Mouse (Mus musculus): ENCODE results near the gene Crtc1. TPM values are rescaled to one million over a fixed set of nuclear protein-coding genes. Genes with fewer than 3 reads are reported as not detected.

Crtc1 gene
- polyA plus RNA-seq (2014; fragmentation: Illumina TruSeq; extraction: RNeasy Lipid Tissue Mini Kit (QIAGEN cat#74804); ENCODE audit: low read depth, low replicate concordance), result 15.7 TPM

GRCm38 (mm10) chr8:70439055-70439847, at the start of gene Crtc1:
Gene Crtc1 (minus strand): TSS chr8:70439579.

GRCm38 (mm10) chr8:70486941-70487520, 47.7 kb upstream of the Crtc1 start, which contains the start of gene Tmem59l:
Gene Tmem59l (minus strand): TSS chr8:70487358.

GRCm38 (mm10) chr8:70476333-70477268, 37.2 kb upstream of the Crtc1 start, which contains the start of gene Klhl26:
Gene Klhl26 (minus strand): TSS chr8:70476968.

GRCm38 (mm10) chr8:70373397-70374317, 65.7 kb downstream of the Crtc1 start, which contains the start of gene Comp:
Gene Comp (plus strand): TSS chr8:70373558.

GRCm38 (mm10) chr8:70353194-70353817, 86.1 kb downstream of the Crtc1 start, which contains the start of gene Upf1:
Gene Upf1 (minus strand): TSS chr8:70353278.

Other genes starting within 250 kb of the Crtc1 start
- 28.3 TPM for gene Slc25a42, start 227.3 kb downstream of the Crtc1 start, polyA plus RNA-seq (2014; fragmentation: Illumina TruSeq; extraction: RNeasy Lipid Tissue Mini Kit (QIAGEN cat#74804); ENCODE audit: low read depth, low replicate concordance)
- gene Sugp2, start 205.4 kb downstream of the Crtc1 start, polyA plus RNA-seq (2014; fragmentation: Illumina TruSeq; extraction: RNeasy Lipid Tissue Mini Kit (QIAGEN cat#74804); ENCODE audit: low read depth, low replicate concordance), result 30.9 TPM
- 7.3 TPM for gene Armc6, start 205.1 kb downstream of the Crtc1 start, polyA plus RNA-seq (2014; fragmentation: Illumina TruSeq; extraction: RNeasy Lipid Tissue Mini Kit (QIAGEN cat#74804); ENCODE audit: low read depth, low replicate concordance)
- 43.4 TPM for gene Homer3, start 156.8 kb downstream of the Crtc1 start, polyA plus RNA-seq (2014; fragmentation: Illumina TruSeq; extraction: RNeasy Lipid Tissue Mini Kit (QIAGEN cat#74804); ENCODE audit: low read depth, low replicate concordance)
- 40.2 TPM for gene Ddx49, start 137.1 kb downstream of the Crtc1 start, polyA plus RNA-seq (2014; fragmentation: Illumina TruSeq; extraction: RNeasy Lipid Tissue Mini Kit (QIAGEN cat#74804); ENCODE audit: low read depth, low replicate concordance)
- 186 TPM for gene Cope, start 137.1 kb downstream of the Crtc1 start, polyA plus RNA-seq (2014; fragmentation: Illumina TruSeq; extraction: RNeasy Lipid Tissue Mini Kit (QIAGEN cat#74804); ENCODE audit: low read depth, low replicate concordance)
- gene Cers1, start 123.8 kb downstream of the Crtc1 start, polyA plus RNA-seq (2014; fragmentation: Illumina TruSeq; extraction: RNeasy Lipid Tissue Mini Kit (QIAGEN cat#74804); ENCODE audit: low read depth, low replicate concordance), result 0.63 TPM
- gene Gdf1, start 109.8 kb downstream of the Crtc1 start, polyA plus RNA-seq (2014; fragmentation: Illumina TruSeq; extraction: RNeasy Lipid Tissue Mini Kit (QIAGEN cat#74804); ENCODE audit: low read depth, low replicate concordance), result 0.31 TPM
- gene Upf1, start 86.3 kb downstream of the Crtc1 start, polyA plus RNA-seq (2014; fragmentation: Illumina TruSeq; extraction: RNeasy Lipid Tissue Mini Kit (QIAGEN cat#74804); ENCODE audit: low read depth, low replicate concordance), result 31.4 TPM
- gene Comp, start 66.0 kb downstream of the Crtc1 start, polyA plus RNA-seq (2014; fragmentation: Illumina TruSeq; extraction: RNeasy Lipid Tissue Mini Kit (QIAGEN cat#74804); ENCODE audit: low read depth, low replicate concordance), result 6.3 TPM
- gene Klhl26, start 37.4 kb upstream of the Crtc1 start, polyA plus RNA-seq (2014; fragmentation: Illumina TruSeq; extraction: RNeasy Lipid Tissue Mini Kit (QIAGEN cat#74804); ENCODE audit: low read depth, low replicate concordance), result 20.7 TPM
- 0.74 TPM for gene Tmem59l, start 47.8 kb upstream of the Crtc1 start, polyA plus RNA-seq (2014; fragmentation: Illumina TruSeq; extraction: RNeasy Lipid Tissue Mini Kit (QIAGEN cat#74804); ENCODE audit: low read depth, low replicate concordance)
- gene Crlf1, start 53.6 kb upstream of the Crtc1 start, polyA plus RNA-seq (2014; fragmentation: Illumina TruSeq; extraction: RNeasy Lipid Tissue Mini Kit (QIAGEN cat#74804); ENCODE audit: low read depth, low replicate concordance), result 2.1 TPM
- 92.5 TPM for gene Rex1bd, start 67.2 kb upstream of the Crtc1 start, polyA plus RNA-seq (2014; fragmentation: Illumina TruSeq; extraction: RNeasy Lipid Tissue Mini Kit (QIAGEN cat#74804); ENCODE audit: low read depth, low replicate concordance)
- 1,821 TPM for gene Uba52, start 71.2 kb upstream of the Crtc1 start, polyA plus RNA-seq (2014; fragmentation: Illumina TruSeq; extraction: RNeasy Lipid Tissue Mini Kit (QIAGEN cat#74804); ENCODE audit: low read depth, low replicate concordance)
- gene Fkbp8, start 88.1 kb upstream of the Crtc1 start, polyA plus RNA-seq (2014; fragmentation: Illumina TruSeq; extraction: RNeasy Lipid Tissue Mini Kit (QIAGEN cat#74804); ENCODE audit: low read depth, low replicate concordance), result 255 TPM
- 67.9 TPM for gene Kxd1, start 88.4 kb upstream of the Crtc1 start, polyA plus RNA-seq (2014; fragmentation: Illumina TruSeq; extraction: RNeasy Lipid Tissue Mini Kit (QIAGEN cat#74804); ENCODE audit: low read depth, low replicate concordance)
- 20.8 TPM for gene Ell, start 99.9 kb upstream of the Crtc1 start, polyA plus RNA-seq (2014; fragmentation: Illumina TruSeq; extraction: RNeasy Lipid Tissue Mini Kit (QIAGEN cat#74804); ENCODE audit: low read depth, low replicate concordance)
- 351 TPM for gene Isyna1, start 154.8 kb upstream of the Crtc1 start, polyA plus RNA-seq (2014; fragmentation: Illumina TruSeq; extraction: RNeasy Lipid Tissue Mini Kit (QIAGEN cat#74804); ENCODE audit: low read depth, low replicate concordance)
- gene Ssbp4, start 169.3 kb upstream of the Crtc1 start, polyA plus RNA-seq (2014; fragmentation: Illumina TruSeq; extraction: RNeasy Lipid Tissue Mini Kit (QIAGEN cat#74804); ENCODE audit: low read depth, low replicate concordance), result 112 TPM
- 5.1 TPM for gene Lrrc25, start 176.6 kb upstream of the Crtc1 start, polyA plus RNA-seq (2014; fragmentation: Illumina TruSeq; extraction: RNeasy Lipid Tissue Mini Kit (QIAGEN cat#74804); ENCODE audit: low read depth, low replicate concordance)
- gene Gdf15, start 192.9 kb upstream of the Crtc1 start, polyA plus RNA-seq (2014; fragmentation: Illumina TruSeq; extraction: RNeasy Lipid Tissue Mini Kit (QIAGEN cat#74804); ENCODE audit: low read depth, low replicate concordance), result 1.2 TPM
- gene Pgpep1, start 220.8 kb upstream of the Crtc1 start, polyA plus RNA-seq (2014; fragmentation: Illumina TruSeq; extraction: RNeasy Lipid Tissue Mini Kit (QIAGEN cat#74804); ENCODE audit: low read depth, low replicate concordance), result 54.4 TPM
- 67.6 TPM for gene Lsm4, start 233.7 kb upstream of the Crtc1 start, polyA plus RNA-seq (2014; fragmentation: Illumina TruSeq; extraction: RNeasy Lipid Tissue Mini Kit (QIAGEN cat#74804); ENCODE audit: low read depth, low replicate concordance)